Mouse (Mus musculus): ENCODE measurements around the gene Fbxo7. TPM values are rescaled to one million over a fixed set of nuclear protein-coding genes. Genes with fewer than 3 reads are reported as not detected.

The Fbxo7 gene
- polyA plus RNA-seq (2014; fragmentation: Illumina TruSeq; extraction: RNeasy Lipid Tissue Mini Kit (QIAGEN cat#74804); ENCODE audit: low read depth, low replicate concordance): 27.4 TPM

GRCm38 (mm10) chr10:86021749-86022473, at the start of gene Fbxo7:
Fbxo7 (plus strand) TSS chr10:86021972.

DNA sequence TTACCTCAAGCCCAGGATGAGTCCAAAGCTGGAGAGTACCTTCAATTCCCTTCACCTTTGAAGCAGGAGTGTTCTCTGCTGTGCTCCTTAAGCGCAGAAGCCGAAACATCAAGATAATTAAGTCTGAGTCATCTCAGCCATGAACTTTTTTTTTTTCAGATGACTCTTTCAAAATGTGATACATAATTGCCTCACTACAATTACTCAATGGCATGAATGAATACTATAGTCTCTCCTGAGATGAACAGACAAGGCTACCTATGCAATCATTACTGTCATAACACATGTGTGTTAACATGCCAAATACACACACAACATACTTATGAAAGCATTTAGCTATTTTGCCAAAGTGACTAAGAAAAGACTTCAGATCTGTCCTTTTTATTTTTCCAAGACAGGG, 10.0 kb upstream of the Fbxo7 start, which contains the start of gene Bpifc:
Bpifc (minus strand) TSS at position 115 of the 400 bp plus-strand sequence.

Other genes starting within 250 kb of the Fbxo7 start
- gene Pwp1, start 192.5 kb upstream of the Fbxo7 start, polyA plus RNA-seq (2014; fragmentation: Illumina TruSeq; extraction: RNeasy Lipid Tissue Mini Kit (QIAGEN cat#74804); ENCODE audit: low read depth, low replicate concordance): 28.6 TPM
- 43.5 TPM for gene Prdm4, start 104.8 kb upstream of the Fbxo7 start, polyA plus RNA-seq (2014; fragmentation: Illumina TruSeq; extraction: RNeasy Lipid Tissue Mini Kit (QIAGEN cat#74804); ENCODE audit: low read depth, low replicate concordance)
- 0.29 TPM for gene Ascl4, start 94.3 kb upstream of the Fbxo7 start, polyA plus RNA-seq (2014; fragmentation: Illumina TruSeq; extraction: RNeasy Lipid Tissue Mini Kit (QIAGEN cat#74804); ENCODE audit: low read depth, low replicate concordance)
- gene Rtcb, start 64.1 kb upstream of the Fbxo7 start, polyA plus RNA-seq (2014; fragmentation: Illumina TruSeq; extraction: RNeasy Lipid Tissue Mini Kit (QIAGEN cat#74804); ENCODE audit: low read depth, low replicate concordance): 17.4 TPM
- gene Bpifc, start 10.1 kb upstream of the Fbxo7 start, polyA plus RNA-seq (2014; fragmentation: Illumina TruSeq; extraction: RNeasy Lipid Tissue Mini Kit (QIAGEN cat#74804); ENCODE audit: low read depth, low replicate concordance): 0.38 TPM